Mouse (Mus musculus) ES-E14 (cell line): ENCODE data around the gene Eif4e1b. TPM values are rescaled to one million over a fixed set of nuclear protein-coding genes. Genes with fewer than 3 reads are reported as not detected.

Experiments
- DNase-seq: peaks from one replicate; pipeline ENCODE4 v3.0.0-alpha.2; 2013; ENCODE audit warnings: low read depth, low spot score
- H3K27ac ChIP-seq: 2 replicates; pipeline ENCODE4 v1.5.1; 2012; ENCODE audit warnings: low read depth, mild to moderate bottlenecking, low read length, moderate library complexity, mixed read lengths; ENCODE audit not compliant: poor library complexity, insufficient read depth, severe bottlenecking
- H3K36me3 ChIP-seq: 2 replicates; pipeline ENCODE4 v1.6.1; 2012; ENCODE audit warnings: mild to moderate bottlenecking, low read length, moderate library complexity, mixed read lengths; ENCODE audit not compliant: control insufficient read depth, poor library complexity, insufficient read depth, severe bottlenecking
- H3K4me1 ChIP-seq, 2 experiments: fragments of 150-350 bp in 1 of 2; sonication (generic) in 1 of 2; 2 replicates each; pipeline ENCODE4 v1.6.1; 2012; ENCODE audit warnings: low read length in 2 of 2, mild to moderate bottlenecking in 1 of 2, mixed read lengths in 1 of 2; ENCODE audit not compliant: control insufficient read depth in 2 of 2, insufficient read depth in 2 of 2, poor library complexity in 1 of 2
- H3K4me3 ChIP-seq, 2 experiments: fragments of 150-350 bp in 1 of 2; sonication (generic) in 1 of 2; 2 replicates each; pipeline ENCODE4 v1.5.1; 2012; ENCODE audit warnings: low read length in 2 of 2, low read depth in 1 of 2, mild to moderate bottlenecking in 1 of 2, mixed read lengths in 1 of 2; ENCODE audit not compliant: insufficient read depth in 1 of 2, poor library complexity in 1 of 2, severe bottlenecking in 1 of 2
- H3K9ac ChIP-seq: 2 replicates; pipeline ENCODE4 v1.6.1; 2012; ENCODE audit warnings: low read depth, mild to moderate bottlenecking, low read length, mixed read lengths; ENCODE audit not compliant: poor library complexity, insufficient read depth, severe bottlenecking
- H3K9me3 ChIP-seq: fragments of 150-350 bp; sonication (generic); 2 replicates; pipeline ENCODE4 v1.6.1; 2012; ENCODE audit warnings: low read depth, mild to moderate bottlenecking, low read length; ENCODE audit not compliant: control insufficient read depth, insufficient read depth
- CHD2 ChIP-seq: IDR thresholded peaks from 2 replicates; pipeline ENCODE4 v1.6.1; 2014; ENCODE audit warnings: mild to moderate bottlenecking, low read depth, low read length, inconsistent platforms
- HCFC1 ChIP-seq: IDR thresholded peaks from 2 replicates; pipeline ENCODE4 v1.6.1; 2012; ENCODE audit warnings: low read length, inconsistent platforms, borderline replicate concordance; ENCODE audit not compliant: insufficient read depth
- MAFK ChIP-seq: IDR thresholded peaks from 2 replicates; pipeline ENCODE4 v1.6.1; 2014; ENCODE audit warnings: mild to moderate bottlenecking, low read depth, low read length, inconsistent platforms; ENCODE audit not compliant: insufficient read depth
- ZC3H11A ChIP-seq: IDR thresholded peaks from 2 replicates; pipeline ENCODE4 v1.6.1; 2012; ENCODE audit warnings: low read depth, mild to moderate bottlenecking, inconsistent platforms, low read length, borderline replicate concordance
- ZNF384 ChIP-seq: IDR thresholded peaks from 2 replicates; pipeline ENCODE4 v1.6.1; 2012; ENCODE audit warnings: low read depth, low read length, inconsistent platforms
- in situ Hi-C, 2 experiments: fragments of 600-800 bp; cut with MboI; formaldehyde crosslinking; loops; one replicate each; pipeline ENCODE4 v1.15.1; 2025; ENCODE audit warnings: low sequenced_read_pairs in 2 of 2, inconsistent platforms in 1 of 2; ENCODE audit not compliant: unreplicated experiment in 2 of 2
- total RNA-seq: library from RNA; depleted of rRNA; stranded (reverse); fragments of 300-350 nt; gene quantifications from 2 replicates; pipeline ENCODE4 v1.2.3, GENCODE M21; 2012

Gene Eif4e1b
- total RNA-seq, 1 experiment = 0.54 TPM

DNA sequence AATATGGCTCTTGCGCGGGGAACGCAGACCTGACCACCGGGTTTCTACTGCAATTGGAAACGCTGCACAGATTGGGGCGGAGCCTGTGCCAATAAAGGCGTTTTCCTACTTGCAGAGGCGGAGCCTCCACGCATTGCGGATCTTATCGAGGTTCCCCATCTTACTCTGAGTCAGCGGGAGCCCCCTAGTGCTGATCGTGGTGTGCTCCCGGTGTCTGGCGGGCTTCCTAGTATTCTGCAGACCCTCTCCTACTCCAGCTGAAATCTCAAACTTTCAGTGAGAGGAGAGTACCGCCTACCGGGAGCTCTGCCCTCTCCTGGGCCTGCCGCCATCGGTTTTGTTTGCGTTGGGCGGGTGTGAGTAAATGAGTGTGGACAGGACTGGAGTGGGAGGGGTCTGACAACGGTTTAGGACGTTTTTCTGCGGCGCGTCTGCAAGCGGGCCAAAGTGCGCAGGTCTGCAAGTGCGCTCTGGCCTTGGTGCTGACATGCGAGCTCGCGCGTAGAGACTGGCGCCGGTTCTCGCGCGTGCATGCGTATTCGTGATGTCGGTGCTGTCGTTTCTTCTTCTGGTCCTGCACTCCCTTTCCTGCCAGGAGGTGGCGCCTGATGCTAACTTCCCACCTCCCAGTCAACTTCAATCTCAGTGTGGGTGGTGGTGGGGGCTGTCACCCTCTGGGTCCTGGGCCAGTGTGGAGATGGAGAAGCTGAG is 25.6 kb upstream of the Eif4e1b start:
- in situ Hi-C loops = no loop called here
- Histone ChIP-seq H3K9ac (peak overlapping the region; percentile 24; the same call in 1 of the 2 replicates), H3K4me3 (peak overlapping the region; percentile 65 to 83), H3K4me1 (peaks cover 0 to 7% of the 10 kb centered on the region in 2 experiments; a peak in 2 of 4 replicates), H3K27ac (no peak overlapping the region), H3K9me3 (no peaks in the 10 kb centered on the region), H3K36me3 (no peaks in the 10 kb centered on the region)
- peak; percentile 96 for DNase-seq
- TF ChIP-seq ZC3H11A = no peak
- TF ChIP-seq CHD2 = peak; percentile 86; the same call in 1 of the 2 replicates
- TF ChIP-seq HCFC1 = no peak; the same call in 1 of the 2 replicates
- no peak for TF ChIP-seq ZNF384
- TF ChIP-seq MAFK = 0 out of 2 replicates have a peak, but pooled peaks have one; percentile 2

DNA sequence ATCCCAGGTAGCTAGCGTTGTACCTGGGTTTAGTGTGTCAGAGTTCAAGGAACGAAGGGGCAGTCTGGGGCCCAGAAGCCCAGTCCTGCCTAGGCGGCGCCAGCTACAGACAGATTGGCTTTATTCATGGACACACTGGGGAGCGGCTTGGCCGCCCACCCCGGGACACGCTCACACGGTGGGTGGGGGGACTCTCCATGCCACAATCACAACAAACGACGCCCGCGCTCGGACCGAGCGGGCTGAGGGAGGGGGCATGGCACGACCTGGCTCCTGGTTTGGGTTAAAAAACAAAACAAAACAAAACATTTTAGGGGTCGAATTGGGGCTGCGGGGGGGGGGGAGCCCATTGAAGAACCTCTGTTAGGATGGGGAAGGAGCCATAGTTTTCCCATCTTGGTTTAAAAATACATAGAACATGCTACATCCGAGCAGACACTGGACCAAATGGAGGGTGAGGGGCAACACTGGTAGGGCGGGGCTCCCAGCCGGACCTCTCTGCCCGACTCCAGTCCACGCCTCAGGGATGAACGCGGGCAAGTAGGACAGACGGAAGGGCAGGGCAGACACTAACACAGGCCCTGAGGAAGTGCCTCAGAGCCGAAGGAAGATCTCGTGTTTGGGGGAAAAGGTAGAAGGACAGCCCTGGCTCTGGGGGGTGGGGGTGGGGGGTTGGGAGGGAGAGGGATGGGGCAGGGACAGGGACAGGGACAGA is 24.9 kb upstream of the Eif4e1b start:
- no peaks in the 10 kb centered on the region for H3K9me3 ChIP-seq
- no peak for TF ChIP-seq CHD2
- TF ChIP-seq MAFK = no peak
- no peak for TF ChIP-seq HCFC1
- no peak for TF ChIP-seq ZC3H11A
- no peak for TF ChIP-seq ZNF384
- H3K36me3 ChIP-seq = no peaks in the 10 kb centered on the region
- no peak overlapping the region for H3K9ac ChIP-seq
- in situ Hi-C loops = no loop called here
- H3K27ac ChIP-seq = no peak overlapping the region
- DNase-seq = no peak
- H3K4me3 ChIP-seq = peak overlapping the region; percentile 20 to 46; a peak in 3 of 4 replicates
- peaks cover 0 to 7% of the 10 kb centered on the region in 2 experiments; a peak in 2 of 4 replicates for H3K4me1 ChIP-seq

DNA sequence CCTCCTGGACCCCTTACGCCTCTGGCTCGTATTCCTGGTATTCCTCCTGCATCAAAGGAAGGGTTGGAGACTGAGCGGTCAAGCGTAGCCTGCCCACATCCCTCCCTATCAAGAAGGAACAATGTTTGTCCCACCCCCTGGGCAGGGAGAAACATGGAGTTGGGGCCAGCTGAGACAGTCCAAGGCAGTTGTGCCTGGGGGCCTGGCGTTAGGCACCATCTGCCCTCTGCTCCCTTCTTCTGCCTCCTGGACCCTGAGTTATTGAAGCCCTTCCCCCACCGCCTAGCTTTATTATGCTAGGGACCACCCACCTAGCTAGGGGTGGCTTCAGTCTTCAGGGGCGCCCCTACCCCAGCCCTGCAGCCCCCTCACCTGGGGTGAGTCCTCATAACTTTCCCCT is 24.3 kb upstream of the Eif4e1b start:
- H3K9ac ChIP-seq = no peak overlapping the region
- DNase-seq = no peak
- in situ Hi-C loops = no loop called here
- H3K27ac ChIP-seq = no peak overlapping the region
- no peaks in the 10 kb centered on the region for H3K9me3 ChIP-seq
- peaks cover 0 to 7% of the 10 kb centered on the region in 2 experiments; a peak in 2 of 4 replicates for H3K4me1 ChIP-seq
- no peak for TF ChIP-seq HCFC1
- TF ChIP-seq CHD2 = no peak
- TF ChIP-seq MAFK = no peak
- no peak for TF ChIP-seq ZNF384
- TF ChIP-seq ZC3H11A = no peak
- peak overlapping the region in 1 of 2 experiments; percentile 10; a peak in 1 of 4 replicates for H3K4me3 ChIP-seq
- H3K36me3 ChIP-seq = no peaks in the 10 kb centered on the region

DNA sequence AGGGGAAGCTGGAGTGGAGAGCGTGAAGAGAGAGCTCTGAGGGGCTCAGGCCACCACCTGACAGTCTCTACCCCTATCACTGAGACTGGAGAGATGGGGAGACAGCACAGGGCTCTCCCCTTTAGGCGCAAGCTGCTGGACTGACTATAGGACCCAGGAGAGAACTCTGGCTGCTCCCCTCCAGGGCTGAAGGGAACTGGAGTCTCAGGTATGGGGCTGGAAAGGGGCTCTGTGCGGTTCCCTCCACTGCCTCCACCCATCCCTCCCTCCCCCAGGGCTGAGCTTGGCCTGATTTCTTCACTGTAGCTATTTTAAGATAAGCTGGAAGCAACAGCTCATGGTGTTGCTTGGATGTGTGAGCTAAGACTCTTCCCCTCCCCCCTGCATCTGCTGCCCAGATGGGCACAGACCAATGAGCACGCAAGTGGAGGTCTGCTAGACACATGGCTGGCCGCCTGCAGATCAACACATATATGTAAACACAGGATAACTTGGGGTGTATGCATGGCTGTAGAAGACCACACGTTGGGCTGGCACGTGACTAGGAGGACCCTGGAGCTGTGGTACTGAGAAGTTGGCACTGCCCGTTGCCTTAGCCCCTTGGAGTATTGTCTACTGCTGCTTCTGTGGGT is 23.5 kb upstream of the Eif4e1b start:
- peaks cover 0 to 9% of the 10 kb centered on the region in 2 experiments; a peak in 2 of 4 replicates for H3K4me1 ChIP-seq
- H3K4me3 ChIP-seq = no peak overlapping the region
- TF ChIP-seq ZNF384 (no peak), CHD2 (no peak), ZC3H11A (no peak), MAFK (no peak), HCFC1 (no peak)
- H3K9me3 ChIP-seq = no peaks in the 10 kb centered on the region
- no peak overlapping the region for H3K27ac ChIP-seq
- no peak for DNase-seq
- H3K36me3 ChIP-seq = no peaks in the 10 kb centered on the region
- no peak overlapping the region for H3K9ac ChIP-seq
- in situ Hi-C loops = no loop called here
